Comparison of ENCODE assay signal across 8 mouse cellular contexts in the genomic region with DNA sequence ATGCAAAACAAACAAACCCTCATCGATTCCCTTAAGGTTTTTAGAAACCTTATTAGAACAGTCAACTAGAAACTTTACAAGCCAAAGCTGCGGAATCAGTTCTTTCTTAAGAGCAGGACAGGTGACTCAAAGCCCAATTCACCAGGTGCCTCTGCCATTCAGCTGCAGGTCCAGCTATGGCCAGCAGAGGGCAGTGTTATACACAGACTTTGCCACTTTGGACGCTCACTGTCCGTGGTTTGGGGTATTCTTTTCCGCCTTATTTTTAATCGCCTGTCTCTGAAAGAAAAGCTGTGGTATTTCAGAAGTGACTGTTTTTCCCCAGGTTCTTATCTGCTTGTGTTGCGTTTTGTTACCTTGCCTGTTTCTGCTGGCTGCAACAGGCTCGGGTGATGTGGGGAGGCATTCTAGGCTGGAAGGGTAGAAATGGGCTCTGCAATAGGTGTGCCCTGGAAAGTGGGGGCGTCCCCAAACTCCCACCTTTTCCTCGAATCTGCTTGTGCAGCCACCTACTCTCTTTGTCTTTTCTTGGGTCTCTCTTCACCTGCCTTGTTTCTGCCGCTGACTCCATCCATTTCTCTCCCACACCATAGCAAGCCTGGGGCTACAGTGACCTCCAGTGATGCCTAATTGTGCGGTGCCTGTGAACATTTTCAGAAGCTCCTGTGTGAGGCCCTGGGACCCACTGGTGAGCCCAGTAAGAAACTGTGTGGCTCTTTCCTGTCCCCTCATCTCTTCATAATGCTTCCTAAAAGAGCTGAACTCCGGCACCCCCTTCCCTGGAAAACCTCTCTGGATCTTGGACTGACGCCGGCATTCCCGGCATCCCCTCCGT.
DNase-seq lines count a peak whose midpoint lies in the region; ATAC-seq and TF ChIP-seq lines count a peak whose summit lies in the region.

No protein-coding gene starts in this region.

- in situ Hi-C loops in ES-E14 (cut with MboI; ENCODE audit: low sequenced_read_pairs in 2 of 2, unreplicated experiment in 2 of 2): loop anchor here in 1 of 2 experiments (25.0 kb wide), 1 partner anchor 250 kb away; no protein-coding TSS in a partner anchor

- DNase-seq in ES-E14 (ENCODE audit: low read depth, low spot score): peak; percentile 56
- DNase-seq in c-Kit-positive CD71-positive TER-119-positive erythroid progenitor cells, embryonic 14.5 days (ENCODE audit: low spot score): peak; percentile 59
- DNase-seq in forebrain, embryonic 14.5 days (ENCODE audit: low spot score): peak; percentile 80
- DNase-seq in layer of hippocampus, adult 2 months (ENCODE audit: low spot score in 2 of 2): peak in 1 of 2 experiments; percentile 85
- DNase-seq in lung, postnatal 0 days (ENCODE audit: low spot score): peak; percentile 64
- peak; percentile 85 for DNase-seq in retina, embryonic 14.5 days (ENCODE audit: low spot score)
- peak; percentile 86 for DNase-seq in thymus, postnatal 4 days

- no peaks in the 10 kb centered on the region for H3K36me3 ChIP-seq in ES-E14 (ENCODE audit: control insufficient read depth, insufficient read depth, low read length, poor library complexity, severe bottlenecking)
- no peaks in the 10 kb centered on the region for H3K36me3 ChIP-seq in forebrain, embryonic 14.5 days (ENCODE audit: control insufficient read depth, insufficient read depth, low read length)
- H3K36me3 ChIP-seq in lung, postnatal 0 days (ENCODE audit: insufficient read depth, low read length): no peaks in the 10 kb centered on the region

- no peak overlapping the region for H3K9ac ChIP-seq in ES-E14 (ENCODE audit: insufficient read depth, low read depth, low read length, poor library complexity, severe bottlenecking)
- no peak overlapping the region for H3K9ac ChIP-seq in forebrain, embryonic 14.5 days (ENCODE audit: low read length)
- no peak overlapping the region for H3K9ac ChIP-seq in lung, postnatal 0 days (replicated peaks; ENCODE audit: low read depth)

- H3K4me3 ChIP-seq in ES-E14 (ENCODE audit: insufficient read depth in 1 of 2, low read depth in 1 of 2, low read length in 2 of 2, poor library complexity in 1 of 2, severe bottlenecking in 1 of 2): peak overlapping the region in 1 of 2 experiments; percentile 51; a peak in 2 of 4 replicates
- H3K4me3 ChIP-seq in forebrain, embryonic 14.5 days (ENCODE audit: low read depth, low read length): peak overlapping the region; percentile 14; the same call in 1 of the 2 replicates
- peak overlapping the region; percentile 46 for H3K4me3 ChIP-seq in layer of hippocampus, adult 2 months
- H3K4me3 ChIP-seq in lung, postnatal 0 days (ENCODE audit: low read depth, low read length): no peak overlapping the region

- TF ChIP-seq CTCF in layer of hippocampus, adult 2 months (conservative IDR thresholded peaks at IDR 0.05): peak; percentile 99
- TF ChIP-seq CTCF in lung, postnatal 0 days (IDR thresholded peaks at IDR 0.05): peak; percentile 96

- 51% methylated on average over 17 of the region's 17 CpGs for WGBS in forebrain, embryonic 14.5 days
- whole genome bisulfite sequencing in lung, postnatal 0 days: 46% methylated on average over 17 of the region's 17 CpGs

- no peak overlapping the region for H3K27ac ChIP-seq in ES-E14 (ENCODE audit: insufficient read depth, low read depth, low read length, poor library complexity, severe bottlenecking)
- no peak overlapping the region for H3K27ac ChIP-seq in forebrain, embryonic 14.5 days (ENCODE audit: low read depth, low read length)
- H3K27ac ChIP-seq in layer of hippocampus, adult 2 months: peak overlapping the region; percentile 78
- no peak overlapping the region for H3K27ac ChIP-seq in lung, postnatal 0 days (ENCODE audit: low read length)

- H3K4me2 ChIP-seq in forebrain, embryonic 14.5 days (ENCODE audit: low read length): peak overlapping the region; percentile 49
- H3K4me2 ChIP-seq in lung, postnatal 0 days (replicated peaks; ENCODE audit: low read depth, low read length): peak overlapping the region; percentile 41; the same call in 1 of the 2 replicates

- TF ChIP-seq EP300 in lung, postnatal 0 days (IDR thresholded peaks at IDR 0.05): no peak

- H3K4me1 ChIP-seq in ES-E14 (ENCODE audit: control insufficient read depth in 2 of 2, insufficient read depth in 2 of 2, low read length in 2 of 2, poor library complexity in 1 of 2): no peaks in the 10 kb centered on the region
- H3K4me1 ChIP-seq in forebrain, embryonic 14.5 days (ENCODE audit: control insufficient read depth, insufficient read depth, low read length): no peaks in the 10 kb centered on the region; the same call in 1 of the 2 replicates
- no peaks in the 10 kb centered on the region for H3K4me1 ChIP-seq in lung, postnatal 0 days (ENCODE audit: insufficient read depth, low read depth, low read length)

- peak; percentile 74 for ATAC-seq in forebrain, embryonic 14.5 days
- ATAC-seq in hematopoietic stem cell, adult 5-6 weeks (replicated peaks in 1 of 2; ENCODE audit: insufficient read depth in 1 of 2, low FRiP score in 2 of 2, low TSS enrichment in 1 of 2, low read depth in 1 of 2, poor library complexity in 2 of 2, severe bottlenecking in 2 of 2): peak; percentile 59 to 89; a peak in 3 of 4 replicates
- ATAC-seq in lung, postnatal 0 days: peak; percentile 37; the same call in 1 of the 2 replicates

- no peaks in the 10 kb centered on the region for H3K27me3 ChIP-seq in forebrain, embryonic 14.5 days (replicated peaks; ENCODE audit: control insufficient read depth, insufficient read depth, low read length)
- no peaks in the 10 kb centered on the region for H3K27me3 ChIP-seq in lung, postnatal 0 days (replicated peaks; ENCODE audit: insufficient read depth, low read length)

- H3K9me3 ChIP-seq in ES-E14 (ENCODE audit: control insufficient read depth, insufficient read depth, low read depth, low read length): no peaks in the 10 kb centered on the region
- no peaks in the 10 kb centered on the region for H3K9me3 ChIP-seq in forebrain, embryonic 14.5 days (replicated peaks; ENCODE audit: control insufficient read depth, low read length)
- H3K9me3 ChIP-seq in lung, postnatal 0 days (ENCODE audit: low read length): no peaks in the 10 kb centered on the region

TF ChIP-seq in ES-E14, 5 proteins besides CTCF, POLR2A, EP300 and RAD21:
- no peak for TF ChIP-seq ZNF384 (IDR thresholded peaks at IDR 0.05; ENCODE audit: low read depth, low read length)
- TF ChIP-seq MAFK (IDR thresholded peaks at IDR 0.05; ENCODE audit: insufficient read depth, low read depth, low read length): no peak
- TF ChIP-seq HCFC1 (IDR thresholded peaks at IDR 0.05; ENCODE audit: borderline replicate concordance, insufficient read depth, low read length): no peak
- no peak for TF ChIP-seq CHD2 (IDR thresholded peaks at IDR 0.05; ENCODE audit: low read depth, low read length)
- TF ChIP-seq ZC3H11A (IDR thresholded peaks at IDR 0.05; ENCODE audit: borderline replicate concordance, low read depth, low read length): peak; percentile 84
